Mouse (Mus musculus): ENCODE results near the gene 1700020N01Rik. TPM values are rescaled to one million over a fixed set of nuclear protein-coding genes. Genes with fewer than 3 reads are reported as not detected.

The 1700020N01Rik gene
- polyA plus RNA-seq (2012; rRNA removed) = not detected in 2 replicates

DNA sequence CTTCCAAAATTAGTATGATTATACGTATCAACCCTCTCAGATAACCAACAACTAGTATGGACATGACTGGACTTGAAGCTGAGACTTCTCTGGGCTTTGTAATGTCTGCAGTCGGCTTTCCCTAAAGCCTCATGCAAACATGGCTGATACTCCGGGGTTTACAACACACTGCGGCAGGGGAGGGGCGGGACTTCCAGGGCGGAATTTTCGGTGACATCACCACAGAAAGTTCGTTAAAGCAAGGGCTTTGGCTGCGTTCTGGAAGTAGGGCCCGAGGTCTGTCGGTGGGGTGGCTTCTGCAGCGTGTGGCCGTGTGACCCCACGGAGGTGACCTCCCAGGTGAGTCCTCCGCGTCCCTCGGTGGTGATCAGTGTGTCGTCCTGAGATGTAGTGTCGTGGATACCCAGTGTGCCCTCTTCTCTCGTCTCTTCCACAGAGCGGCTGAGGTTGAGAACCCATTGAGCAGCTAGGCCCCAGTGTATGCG is at the start of gene 1700020N01Rik:
Gene 1700020N01Rik, plus strand, starts transcription at position 250 of the 485 bp plus-strand sequence.

Other genes with a start within 250 kb of the 1700020N01Rik start
- gene Aldh8a1, start 215.9 kb upstream of the 1700020N01Rik start, polyA plus RNA-seq (2012; rRNA removed) = not detected in 2 replicates

Data from stomach, adult 2 months (tissue).